Mouse (Mus musculus) testis, adult 2 months (tissue): ENCODE measurements at regions not wholly inside any gene's neighbourhood (a gene's known extent, or its start where the extent isn't known, plus 50 kb on each side); places are given as distances from the start of the nearest gene placed in this dataset.

ENCODE experiments used
- H3K27ac ChIP-seq: fragments of 200-500 bp; 2 replicates; pipeline ENCODE4 v1.5.1; 2012; ENCODE audit warnings: low read depth, low read length; ENCODE audit not compliant: control insufficient read depth, insufficient read depth
- H3K27me3 ChIP-seq: fragments of 200-500 bp; 2 replicates; pipeline ENCODE4 v1.6.1; 2012; ENCODE audit warnings: mild to moderate bottlenecking, low read length, moderate library complexity; ENCODE audit not compliant: control insufficient read depth, insufficient read depth
- H3K36me3 ChIP-seq: fragments of 200-500 bp; 2 replicates; pipeline ENCODE4 v1.6.1; 2012; ENCODE audit warnings: mild to moderate bottlenecking, low read length; ENCODE audit not compliant: control insufficient read depth, insufficient read depth
- H3K4me1 ChIP-seq: fragments of 200-500 bp; 2 replicates; pipeline ENCODE4 v1.6.1; 2012; ENCODE audit warnings: low read length; ENCODE audit not compliant: control insufficient read depth, insufficient read depth
- H3K4me3 ChIP-seq: fragments of 200-500 bp; 2 replicates; pipeline ENCODE4 v1.5.1; 2012; ENCODE audit warnings: low read depth, mild to moderate bottlenecking, low read length, moderate library complexity, mixed read lengths; ENCODE audit not compliant: control insufficient read depth
- CTCF ChIP-seq: fragments of 200-500 bp; IDR thresholded peaks from 2 replicates; pipeline ENCODE4 v1.5.1; 2012; ENCODE audit warnings: low read depth, mild to moderate bottlenecking, inconsistent platforms, low read length, moderate library complexity; ENCODE audit not compliant: control insufficient read depth, insufficient read depth, insufficient replicate concordance
- POLR2A ChIP-seq: fragments of 200-500 bp; IDR thresholded peaks from 2 replicates; pipeline ENCODE4 v1.6.1; 2012; ENCODE audit warnings: low read depth, mild to moderate bottlenecking, inconsistent platforms, low read length, moderate library complexity; ENCODE audit not compliant: control insufficient read depth

- Histone ChIP-seq H3K27ac (no peak overlapping the region), H3K27me3 (no peaks in the 10 kb centered on the region), H3K36me3 (no peaks in the 10 kb centered on the region), H3K4me3 (no peak overlapping the region), H3K4me1 (no peaks in the 10 kb centered on the region)
- TF ChIP-seq CTCF: no peak
- TF ChIP-seq POLR2A: no peak
These were observed 114.0 kb downstream of the Srek1 start for GRCm38 (mm10) chr13:103660248-103660996.

GRCm38 (mm10) chr13:103655966-103656365, 118.4 kb downstream of the Srek1 start:
- H3K27ac ChIP-seq: no peak overlapping the region
- no peak for TF ChIP-seq POLR2A
- no peak for TF ChIP-seq CTCF

GRCm38 (mm10) chr13:103653216-103653615, 121.2 kb downstream of the Srek1 start:
- no peaks in the 10 kb centered on the region for H3K27me3 ChIP-seq
- H3K4me1 ChIP-seq: no peaks in the 10 kb centered on the region
- H3K4me3 ChIP-seq: no peak overlapping the region
- H3K36me3 ChIP-seq: no peaks in the 10 kb centered on the region
- TF ChIP-seq POLR2A (no peak), CTCF (no peak)
- H3K27ac ChIP-seq: no peak overlapping the region

More at GRCm38 (mm10) chr13:103655966-103656365, 118.4 kb downstream of the Srek1 start:
- H3K4me1 ChIP-seq: no peaks in the 10 kb centered on the region
- no peaks in the 10 kb centered on the region for H3K27me3 ChIP-seq
- no peak overlapping the region for H3K4me3 ChIP-seq
- no peaks in the 10 kb centered on the region for H3K36me3 ChIP-seq

- H3K27ac ChIP-seq: no peak overlapping the region
- H3K4me3 ChIP-seq: no peak overlapping the region
- TF ChIP-seq POLR2A: no peak
- TF ChIP-seq CTCF: no peak
- H3K36me3 ChIP-seq: no peaks in the 10 kb centered on the region
- H3K27me3 ChIP-seq: no peaks in the 10 kb centered on the region
- H3K4me1 ChIP-seq: no peaks in the 10 kb centered on the region
These were observed 125.0 kb downstream of the Srek1 start for GRCm38 (mm10) chr13:103649383-103649782.

GRCm38 (mm10) chr13:103648016-103648415, 126.4 kb downstream of the Srek1 start:
- Histone ChIP-seq H3K4me1 (no peaks in the 10 kb centered on the region), H3K27ac (no peak overlapping the region), H3K4me3 (no peak overlapping the region), H3K27me3 (no peaks in the 10 kb centered on the region), H3K36me3 (no peaks in the 10 kb centered on the region)
- TF ChIP-seq CTCF (no peak), POLR2A (no peak)

- H3K4me3 ChIP-seq: no peak overlapping the region
- no peaks in the 10 kb centered on the region for H3K36me3 ChIP-seq
- no peaks in the 10 kb centered on the region for H3K27me3 ChIP-seq
- H3K27ac ChIP-seq: no peak overlapping the region
- TF ChIP-seq POLR2A: no peak
- TF ChIP-seq CTCF: peak; percentile 45; the same call in 1 of the 2 replicates
- no peaks in the 10 kb centered on the region for H3K4me1 ChIP-seq
These were observed 128.4 kb downstream of the Srek1 start for GRCm38 (mm10) chr13:103646035-103646434.

GRCm38 (mm10) chr13:103643993-103644722, 130.2 kb downstream of the Srek1 start:
- Histone ChIP-seq H3K4me1 (no peaks in the 10 kb centered on the region), H3K36me3 (no peaks in the 10 kb centered on the region), H3K4me3 (no peak overlapping the region), H3K27me3 (no peaks in the 10 kb centered on the region), H3K27ac (no peak overlapping the region)
- no peak for TF ChIP-seq POLR2A

- Histone ChIP-seq H3K27me3 (no peaks in the 10 kb centered on the region), H3K36me3 (no peaks in the 10 kb centered on the region), H3K4me3 (no peak overlapping the region), H3K4me1 (no peaks in the 10 kb centered on the region), H3K27ac (no peak overlapping the region)
- TF ChIP-seq POLR2A (no peak), CTCF (no peak)
These were observed 130.9 kb downstream of the Srek1 start for GRCm38 (mm10) chr13:103643486-103643885.
